Mouse (Mus musculus) cortical plate, adult 2 months (tissue): ENCODE data around the gene Taar9. TPM values are rescaled to one million over a fixed set of nuclear protein-coding genes. Genes with fewer than 3 reads are reported as not detected.
"Not testable (repeated sequence)": the region's sequence is repeated elsewhere in the genome, so short reads cannot be mapped to it uniquely, and the experiment has no call there.

Source experiments
- H3K27ac ChIP-seq: fragments of 200-500 bp; 2 replicates; pipeline ENCODE4 v1.5.1; 2012; ENCODE audit warnings: low read length, control low read depth, inconsistent platforms; ENCODE audit not compliant: insufficient read depth
- H3K4me1 ChIP-seq: fragments of 200-500 bp; 2 replicates; pipeline ENCODE4 v1.6.1; 2011; ENCODE audit warnings: low read length; ENCODE audit not compliant: control insufficient read depth, insufficient read depth
- H3K4me3 ChIP-seq: fragments of 200-500 bp; 2 replicates; pipeline ENCODE4 v1.5.1; 2011; ENCODE audit warnings: mild to moderate bottlenecking, low read length, control low read depth; ENCODE audit not compliant: insufficient read depth
- CTCF ChIP-seq: fragments of 200-500 bp; IDR thresholded peaks from 2 replicates; pipeline ENCODE4 v1.5.1; 2011; ENCODE audit warnings: mild to moderate bottlenecking, control low read depth, low read length; ENCODE audit not compliant: insufficient read depth; ENCODE audit errors: extremely low read depth
- POLR2A ChIP-seq: fragments of 200-500 bp; IDR thresholded peaks from 2 replicates; pipeline ENCODE4 v1.6.1; 2011; ENCODE audit warnings: mild to moderate bottlenecking, low read length, control low read depth; ENCODE audit not compliant: insufficient read depth; ENCODE audit errors: extremely low read depth
- polyA plus RNA-seq: library from polyadenylated mRNA; depleted of rRNA; stranded (reverse); fragments of >200 nt; gene quantifications from 2 replicates; pipeline ENCODE4 v1.2.3, GENCODE M21; 2012

The Taar9 gene
- polyA plus RNA-seq, 1 experiment = not detected

- Histone ChIP-seq H3K4me1 (no peaks in the 10 kb centered on the region), H3K27ac (no peak overlapping the region), H3K4me3 (no peak overlapping the region)
- TF ChIP-seq POLR2A (no peak), CTCF (peak; percentile 23; the same call in 1 of the 2 replicates)
Measured at GRCm38 (mm10) chr10:24131451-24132262, 22.3 kb upstream of the Taar9 start.

- H3K4me1 ChIP-seq = no peaks in the 10 kb centered on the region
- no peak overlapping the region for H3K27ac ChIP-seq
- TF ChIP-seq POLR2A = no peak
- peak; percentile 55; the same call in 1 of the 2 replicates for TF ChIP-seq CTCF
- H3K4me3 ChIP-seq = no peak overlapping the region
Measured at GRCm38 (mm10) chr10:24111116-24111778, 1.9 kb upstream of the Taar9 start.

- H3K4me1 ChIP-seq = no peaks in the 10 kb centered on the region
- TF ChIP-seq CTCF (no peak), POLR2A (no peak)
- H3K4me3 ChIP-seq = no peak overlapping the region
- H3K27ac ChIP-seq = no peak overlapping the region
Measured at GRCm38 (mm10) chr10:24108236-24108635, 1.1 kb downstream of the Taar9 start.

- no peaks in the 10 kb centered on the region for H3K4me1 ChIP-seq
- TF ChIP-seq POLR2A = no peak
- no peak for TF ChIP-seq CTCF
- H3K4me3 ChIP-seq = no peak overlapping the region
- H3K27ac ChIP-seq = no peak overlapping the region
Measured at GRCm38 (mm10) chr10:24107747-24108146, 1.6 kb downstream of the Taar9 start.

GRCm38 (mm10) chr10:24103299-24103698 lies 6.0 kb downstream of the Taar9 start:
- not testable (repeated sequence) for H3K4me1 ChIP-seq, H3K4me3 ChIP-seq, H3K27ac ChIP-seq

DNA sequence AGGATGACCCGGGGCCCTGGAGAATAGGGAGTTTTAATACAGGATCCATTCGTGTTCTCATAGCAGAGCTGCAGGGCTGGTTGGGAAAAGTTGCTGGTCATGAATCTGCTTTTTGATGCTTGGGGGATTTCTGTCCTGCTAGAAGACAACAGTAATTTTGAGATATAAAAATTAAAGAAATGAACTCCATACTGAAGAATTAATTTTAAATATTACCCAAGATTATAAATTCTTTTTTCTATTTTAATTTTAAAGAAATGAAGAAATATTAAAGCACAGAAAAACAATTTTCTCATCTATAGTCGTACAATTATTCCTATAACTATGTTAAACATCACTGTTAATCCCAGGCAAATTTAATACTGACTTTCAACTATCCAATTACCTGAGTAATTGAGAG lies 7.5 kb downstream of the Taar9 start, which contains the start of gene Taar8c:
TSS of gene Taar8c (minus strand) at position 101 of the 400 bp plus-strand sequence.
- not testable (repeated sequence) for H3K4me3 ChIP-seq, H3K4me1 ChIP-seq, H3K27ac ChIP-seq

DNA sequence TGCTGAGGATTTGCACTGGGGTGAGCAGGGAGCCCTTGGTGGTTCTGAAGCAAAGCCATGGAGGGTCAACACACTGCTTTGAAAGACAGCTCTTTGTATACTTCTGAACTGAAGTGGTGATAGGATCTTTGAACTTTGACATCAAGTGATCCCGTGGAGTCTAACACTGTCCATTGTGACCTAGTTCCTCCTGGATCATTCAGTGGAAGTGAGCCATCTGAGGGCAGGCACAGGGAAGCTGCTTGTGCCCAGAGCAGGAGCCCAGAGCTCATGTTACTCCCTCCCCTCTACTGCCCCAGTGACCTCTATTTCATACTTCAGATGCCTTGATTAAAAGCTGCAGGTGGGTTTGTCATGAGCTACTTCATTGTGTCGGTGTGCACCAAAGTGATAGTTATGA lies 12.3 kb downstream of the Taar9 start:
- H3K27ac ChIP-seq, H3K4me3 ChIP-seq, H3K4me1 ChIP-seq: not testable (repeated sequence)

- Histone ChIP-seq H3K4me3 (no peak within 1 kb of the TSS), H3K27ac (no peak within 1 kb of the TSS), H3K4me1 (no peaks in the 10 kb centered on the region)
- no peak for TF ChIP-seq POLR2A
- TF ChIP-seq CTCF = no peak
Measured at GRCm38 (mm10) chr10:24092194-24092593, 17.1 kb downstream of the Taar9 start, which contains the start of gene Taar8b. Gene Taar8b, minus strand, starts transcription at chr10:24092294.

- TF ChIP-seq CTCF = no peak
- no peak for TF ChIP-seq POLR2A
- Histone ChIP-seq H3K4me1 (no peaks in the 10 kb centered on the region), H3K4me3 (no peak overlapping the region), H3K27ac (no peak overlapping the region)
Measured at GRCm38 (mm10) chr10:24087168-24087567, 22.2 kb downstream of the Taar9 start.

DNA sequence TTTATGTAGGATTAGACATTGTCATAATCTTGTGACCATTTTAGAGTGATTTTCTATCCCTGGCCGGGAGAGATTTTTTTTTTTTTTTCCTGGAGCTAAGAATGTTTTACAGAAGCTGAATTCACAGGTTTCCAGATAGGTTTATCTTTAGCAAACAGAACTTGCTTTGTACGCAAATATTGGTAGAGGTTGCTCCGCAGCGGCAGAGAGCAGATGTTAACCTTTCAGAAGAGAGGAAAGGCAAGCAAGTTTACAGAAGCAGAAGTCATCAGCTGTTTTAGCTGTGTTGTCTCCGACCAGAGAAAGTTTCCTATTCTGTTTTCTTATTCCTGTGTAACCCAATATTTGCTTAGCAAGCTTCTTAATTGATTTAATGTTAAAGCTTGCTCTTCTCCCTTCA lies 22.8 kb downstream of the Taar9 start:
- Histone ChIP-seq H3K27ac (no peak overlapping the region), H3K4me1 (no peaks in the 10 kb centered on the region), H3K4me3 (no peak overlapping the region)
- TF ChIP-seq POLR2A (no peak), CTCF (no peak)

DNA sequence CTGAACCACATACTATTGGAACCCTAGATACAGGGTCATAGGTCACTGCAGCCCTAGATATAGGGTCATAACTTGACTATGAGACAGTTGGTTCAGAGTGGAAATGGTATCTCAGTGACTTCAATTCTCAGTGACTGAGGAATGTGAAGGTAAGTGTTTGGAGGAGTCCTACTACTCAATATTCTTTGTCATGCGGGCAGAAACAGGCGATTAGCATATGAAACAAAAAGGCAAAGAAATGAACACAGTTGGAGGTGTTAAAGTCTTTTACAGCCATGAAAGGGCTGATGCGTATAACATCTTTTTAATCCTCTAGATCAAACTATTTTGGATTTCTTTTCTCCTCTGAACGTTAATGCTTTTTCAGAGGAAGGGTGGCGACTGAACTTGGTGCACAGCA lies 23.4 kb downstream of the Taar9 start:
- TF ChIP-seq POLR2A (no peak), CTCF (no peak)
- H3K27ac ChIP-seq = no peak overlapping the region
- H3K4me1 ChIP-seq = no peaks in the 10 kb centered on the region
- H3K4me3 ChIP-seq = no peak overlapping the region
